Mouse (Mus musculus): ENCODE data around the gene Kctd13.

Gene Kctd13

GRCm38 (mm10) chr7:126982054-126982453, 53.4 kb downstream of the Kctd13 start:
- DNase-seq (ENCODE audit: low read depth, low spot score), result no peak

- no peak for DNase-seq (ENCODE audit: low read depth, low spot score)
These were observed 54.4 kb downstream of the Kctd13 start for GRCm38 (mm10) chr7:126983113-126983512.

GRCm38 (mm10) chr7:126984667-126985444, 56.2 kb downstream of the Kctd13 start:
- no peak for DNase-seq (ENCODE audit: low read depth, low spot score)

GRCm38 (mm10) chr7:126986319-126986718, 57.6 kb downstream of the Kctd13 start:
- DNase-seq (ENCODE audit: low read depth, low spot score), result no peak

GRCm38 (mm10) chr7:126988816-126989215, 60.1 kb downstream of the Kctd13 start:
- no peak for DNase-seq (ENCODE audit: low read depth, low spot score)
